Mouse (Mus musculus) thymus, adult 2 months (tissue): ENCODE results near the gene Cox5b.

Source experiments
- CTCF ChIP-seq: fragments of 200-500 bp; IDR thresholded peaks from 2 replicates; pipeline ENCODE4 v1.5.1; 2012; ENCODE audit warnings: mild to moderate bottlenecking, control low read depth, low read length, moderate library complexity, borderline replicate concordance; ENCODE audit not compliant: control insufficient read depth, poor library complexity, insufficient read depth; ENCODE audit errors: extremely low read depth
- POLR2A ChIP-seq: fragments of 200-500 bp; IDR thresholded peaks from 2 replicates; pipeline ENCODE4 v1.6.1; 2012; ENCODE audit warnings: mild to moderate bottlenecking, low read length, control low read depth, moderate library complexity; ENCODE audit not compliant: control insufficient read depth, poor library complexity, insufficient read depth; ENCODE audit errors: extremely low read depth

- TF ChIP-seq POLR2A (no peak), CTCF (no peak)
These were observed 8.5 kb upstream of the Cox5b start, which contains the start of gene Fam178b for GRCm38 (mm10) chr1:36682620-36683355.
